Mouse (Mus musculus): ENCODE data around the gene Bak1. TPM values are rescaled to one million over a fixed set of nuclear protein-coding genes. Genes with fewer than 3 reads are reported as not detected.
"Not testable (repeated sequence)": the region's sequence is repeated elsewhere in the genome, so short reads cannot be mapped to it uniquely, and the experiment has no call there.

The Bak1 gene
- polyA plus RNA-seq, 1 experiment from 2014 or later, result 8.2 TPM

DNA sequence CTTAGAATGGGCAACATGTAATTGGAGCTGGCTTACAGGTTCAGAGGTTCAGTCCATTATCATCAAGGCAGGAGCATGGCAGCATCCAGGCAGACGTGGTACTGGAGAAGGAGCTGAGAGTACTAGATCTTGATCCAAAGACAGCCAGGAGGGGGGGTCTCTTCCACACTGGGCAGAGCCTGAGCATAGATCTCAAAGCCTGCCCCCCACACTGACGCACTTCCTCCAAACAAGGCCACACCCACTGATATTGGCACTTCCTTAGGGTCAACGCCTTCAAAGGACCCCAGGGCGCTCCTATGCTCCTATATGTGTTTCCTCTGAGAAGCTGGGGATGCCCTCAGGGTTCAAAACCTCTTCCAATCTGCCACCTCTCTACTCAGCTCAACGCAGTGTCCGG is 33.8 kb downstream of the Bak1 start:
- 83% methylated on average over 6 of the region's 6 CpGs for WGBS
- H3K4me2 ChIP-seq (ENCODE audit: low read depth), result no peak overlapping the region
- no peak overlapping the region for H3K27ac ChIP-seq (ENCODE audit: low read depth, low read length)
- ATAC-seq (ENCODE audit: insufficient read depth, low FRiP score, low TSS enrichment) (no peak), DNase-seq (ENCODE audit: low spot score) (no peak)
- no peaks in the 10 kb centered on the region for H3K4me1 ChIP-seq (ENCODE audit: control insufficient read depth, insufficient read depth, low read length)
- H3K4me3 ChIP-seq (ENCODE audit: low read depth, low read length), result no peak overlapping the region
- no peak overlapping the region for H3K9ac ChIP-seq (ENCODE audit: low read length)
- no peaks in the 10 kb centered on the region for H3K9me3 ChIP-seq (ENCODE audit: control insufficient read depth, low read length)
- H3K27me3 ChIP-seq (ENCODE audit: control insufficient read depth, insufficient read depth, low read length), result no peaks in the 10 kb centered on the region
- H3K36me3 ChIP-seq (ENCODE audit: control insufficient read depth, insufficient read depth, low read length), result no peaks in the 10 kb centered on the region

DNA sequence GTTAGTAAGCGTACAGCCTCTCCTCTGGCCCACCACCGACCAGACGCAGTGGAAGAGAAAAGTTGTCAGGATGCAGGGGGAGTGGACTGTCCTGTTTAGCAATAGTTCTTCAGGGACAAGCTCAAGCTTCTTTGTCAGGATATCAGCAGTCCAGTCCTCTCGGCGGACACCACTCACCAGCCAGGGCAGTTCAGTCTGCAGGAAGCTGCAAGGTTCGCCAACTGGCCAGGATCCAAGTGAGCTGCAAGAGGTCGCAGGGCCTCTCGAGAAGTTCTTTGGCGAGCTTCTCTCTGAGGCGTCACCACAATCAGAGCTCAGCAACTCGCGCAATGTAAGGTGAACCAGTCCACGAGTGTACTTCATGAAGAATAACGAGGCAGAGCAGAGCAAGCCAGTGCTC is 34.4 kb downstream of the Bak1 start:
- DNase-seq (ENCODE audit: low spot score) (no peak), ATAC-seq (ENCODE audit: insufficient read depth, low FRiP score, low TSS enrichment) (no peak)
- no peaks in the 10 kb centered on the region for H3K4me1 ChIP-seq (ENCODE audit: control insufficient read depth, insufficient read depth, low read length)
- no peak overlapping the region for H3K9ac ChIP-seq (ENCODE audit: low read length)
- no peak overlapping the region for H3K4me3 ChIP-seq (ENCODE audit: low read depth, low read length)
- no peaks in the 10 kb centered on the region for H3K36me3 ChIP-seq (ENCODE audit: control insufficient read depth, insufficient read depth, low read length)
- H3K9me3 ChIP-seq (ENCODE audit: control insufficient read depth, low read length), result no peaks in the 10 kb centered on the region
- 90% methylated on average over 14 of the region's 14 CpGs for WGBS
- no peaks in the 10 kb centered on the region for H3K27me3 ChIP-seq (ENCODE audit: control insufficient read depth, insufficient read depth, low read length)
- H3K27ac ChIP-seq (ENCODE audit: low read depth, low read length), result no peak overlapping the region
- H3K4me2 ChIP-seq (ENCODE audit: low read depth), result no peak overlapping the region

DNA sequence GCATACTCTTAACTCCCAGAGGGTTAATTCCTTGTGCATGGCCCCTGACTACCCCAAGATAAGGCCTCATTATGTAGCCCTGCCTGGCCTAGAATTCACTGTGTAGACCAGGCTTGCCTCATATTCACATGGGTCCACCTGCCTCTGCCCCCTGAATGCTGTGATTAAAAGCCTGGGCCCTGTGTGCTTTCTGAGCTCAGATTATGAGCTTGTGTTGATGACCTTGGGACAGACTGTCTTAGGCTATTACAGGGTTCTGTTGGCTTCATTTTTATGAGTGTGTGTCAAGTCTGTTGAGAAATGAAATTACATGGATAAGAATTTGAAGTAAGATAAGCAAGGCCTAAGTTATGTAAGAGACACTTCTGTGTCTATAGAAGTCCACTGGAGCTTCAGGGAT is 38.3 kb downstream of the Bak1 start:
- Histone ChIP-seq H3K9me3 (ENCODE audit: control insufficient read depth, low read length) (no peaks in the 10 kb centered on the region), H3K4me1 (ENCODE audit: control insufficient read depth, insufficient read depth, low read length) (no peaks in the 10 kb centered on the region), H3K4me3 (ENCODE audit: low read depth, low read length) (no peak overlapping the region), H3K36me3 (ENCODE audit: control insufficient read depth, insufficient read depth, low read length) (no peaks in the 10 kb centered on the region), H3K27me3 (ENCODE audit: control insufficient read depth, insufficient read depth, low read length) (no peaks in the 10 kb centered on the region), H3K4me2 (ENCODE audit: low read depth) (no peak overlapping the region), H3K27ac (ENCODE audit: low read depth, low read length) (no peak overlapping the region), H3K9ac (ENCODE audit: low read length) (no peak overlapping the region)
- ATAC-seq (ENCODE audit: insufficient read depth, low FRiP score, low TSS enrichment) (no peak), DNase-seq (ENCODE audit: low spot score) (no peak)

DNA sequence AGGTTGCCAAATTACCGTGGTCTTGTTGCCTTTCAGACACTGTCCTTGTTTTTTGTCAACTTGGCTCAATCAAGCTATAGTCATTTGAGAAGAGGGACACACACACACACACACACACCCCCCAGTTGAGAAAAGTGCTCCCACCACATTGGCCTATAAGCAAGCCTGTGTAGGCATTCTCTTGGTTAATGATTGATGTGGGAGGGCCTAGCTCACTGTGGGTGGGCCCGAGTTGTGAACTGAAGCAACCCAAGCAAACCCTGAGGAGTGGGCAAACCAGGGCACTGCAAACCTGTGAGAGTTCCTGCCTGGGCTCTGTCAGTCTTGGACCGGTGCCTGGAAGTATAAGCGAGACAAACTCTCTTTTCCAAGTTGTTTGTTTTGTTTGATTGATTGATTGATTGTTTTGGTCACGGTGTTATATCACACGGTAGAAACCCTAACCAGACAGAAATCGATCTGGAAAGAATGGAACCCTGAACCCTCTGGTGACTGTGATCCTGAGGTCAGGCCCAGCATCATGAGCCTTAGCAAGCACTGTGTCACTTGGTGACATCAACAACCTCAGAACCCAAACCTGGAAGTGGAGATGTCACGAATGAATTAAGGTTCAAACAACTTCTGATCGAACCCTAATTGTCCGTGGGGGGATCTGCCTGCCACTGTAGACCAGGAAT is 43.2 kb downstream of the Bak1 start:
- Histone ChIP-seq H3K27ac (ENCODE audit: low read depth, low read length) (no peak overlapping the region), H3K4me2 (ENCODE audit: low read depth) (no peak overlapping the region), H3K27me3 (ENCODE audit: control insufficient read depth, insufficient read depth, low read length) (no peaks in the 10 kb centered on the region), H3K4me3 (ENCODE audit: low read depth, low read length) (no peak overlapping the region), H3K36me3 (ENCODE audit: control insufficient read depth, insufficient read depth, low read length) (no peaks in the 10 kb centered on the region), H3K4me1 (ENCODE audit: control insufficient read depth, insufficient read depth, low read length) (no peaks in the 10 kb centered on the region), H3K9me3 (ENCODE audit: control insufficient read depth, low read length) (no peaks in the 10 kb centered on the region), H3K9ac (ENCODE audit: low read length) (no peak overlapping the region)
- WGBS, result 78% methylated on average over 10 of the region's 10 CpGs
- DNase-seq (ENCODE audit: low spot score), result no peak
- ATAC-seq (ENCODE audit: insufficient read depth, low FRiP score, low TSS enrichment), result no peak

DNA sequence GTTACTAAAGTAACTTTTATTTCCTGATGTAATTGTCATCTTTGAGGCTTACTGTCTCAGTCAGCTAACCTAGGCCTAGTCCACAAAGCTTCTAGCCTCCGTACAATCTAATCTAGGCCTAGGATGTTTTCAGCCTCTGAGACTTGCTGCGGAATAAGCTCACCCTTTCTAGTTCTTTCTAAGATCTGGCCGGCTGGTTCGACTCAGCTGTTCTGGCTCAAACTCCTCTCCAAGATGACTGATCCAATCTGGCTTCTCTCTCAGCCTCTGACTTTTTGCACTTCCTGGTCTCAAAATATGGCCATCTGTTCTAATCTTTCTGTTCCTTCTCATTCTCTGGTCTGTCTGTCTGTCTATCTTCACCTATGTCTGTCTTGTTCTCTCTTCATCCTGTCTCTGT is 45.4 kb downstream of the Bak1 start:
- Histone ChIP-seq H3K36me3 (ENCODE audit: control insufficient read depth, insufficient read depth, low read length) (peaks cover 3% of the 10 kb centered on the region; the same call in 1 of the 2 replicates), H3K27ac (ENCODE audit: low read depth, low read length) (no peak overlapping the region), H3K9me3 (ENCODE audit: control insufficient read depth, low read length) (no peaks in the 10 kb centered on the region), H3K4me3 (ENCODE audit: low read depth, low read length) (no peak overlapping the region), H3K9ac (ENCODE audit: low read length) (no peak overlapping the region), H3K4me2 (ENCODE audit: low read depth) (no peak overlapping the region), H3K4me1 (ENCODE audit: control insufficient read depth, insufficient read depth, low read length) (no peaks in the 10 kb centered on the region), H3K27me3 (ENCODE audit: control insufficient read depth, insufficient read depth, low read length) (no peaks in the 10 kb centered on the region)
- WGBS, result 95% methylated on average over 4 of the region's 4 CpGs
- no peak for DNase-seq (ENCODE audit: low spot score)
- no peak for ATAC-seq (ENCODE audit: insufficient read depth, low FRiP score, low TSS enrichment)

DNA sequence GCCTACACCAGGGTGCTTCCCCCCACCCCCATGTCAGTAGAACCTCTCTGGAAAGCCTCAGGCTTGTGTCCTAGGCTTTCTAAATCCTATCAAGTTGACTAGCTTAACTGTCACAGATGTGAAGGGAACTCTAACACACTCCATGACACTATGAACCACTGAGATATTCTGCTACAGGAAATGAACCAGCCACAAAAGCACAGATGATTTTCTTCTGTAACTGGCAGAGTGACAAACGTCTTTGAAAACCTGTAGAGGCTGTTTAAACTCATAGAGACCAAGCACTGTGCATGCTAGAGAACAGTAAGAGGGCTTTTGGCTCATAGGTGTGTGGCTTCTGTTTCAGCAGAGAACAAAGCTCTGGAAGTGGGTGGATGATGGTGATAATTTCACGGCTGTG is 47.8 kb downstream of the Bak1 start:
- DNase-seq (ENCODE audit: low spot score) (no peak), ATAC-seq (ENCODE audit: insufficient read depth, low FRiP score, low TSS enrichment) (no peak)
- no peaks in the 10 kb centered on the region for H3K27me3 ChIP-seq (ENCODE audit: control insufficient read depth, insufficient read depth, low read length)
- H3K9me3 ChIP-seq (ENCODE audit: control insufficient read depth, low read length), result no peaks in the 10 kb centered on the region
- no peak overlapping the region for H3K27ac ChIP-seq (ENCODE audit: low read depth, low read length)
- H3K9ac ChIP-seq (ENCODE audit: low read length), result no peak overlapping the region
- peaks cover 12% of the 10 kb centered on the region for H3K36me3 ChIP-seq (ENCODE audit: control insufficient read depth, insufficient read depth, low read length)
- H3K4me3 ChIP-seq (ENCODE audit: low read depth, low read length), result no peak overlapping the region
- H3K4me2 ChIP-seq (ENCODE audit: low read depth), result no peak overlapping the region
- WGBS, result 75% methylated on average over 2 of the region's 2 CpGs
- no peaks in the 10 kb centered on the region for H3K4me1 ChIP-seq (ENCODE audit: control insufficient read depth, insufficient read depth, low read length)

DNA sequence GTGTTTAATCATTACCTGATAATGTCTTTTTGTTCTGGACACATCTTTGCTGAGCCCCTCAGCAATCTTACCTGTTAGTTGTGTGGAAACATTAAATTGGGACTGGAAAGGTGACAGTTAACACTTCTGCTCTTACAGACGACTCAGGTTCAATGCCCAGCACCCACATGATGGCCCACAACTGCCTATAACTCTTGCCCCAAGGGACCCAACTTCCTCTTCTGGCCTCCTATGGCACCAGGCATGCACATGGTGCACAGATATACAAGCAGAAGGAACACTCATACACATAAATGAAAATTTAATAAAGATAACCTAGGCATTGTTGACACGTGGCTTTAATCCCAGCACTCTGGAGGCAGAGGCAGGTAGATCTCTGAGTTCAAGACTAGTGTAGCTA is 49.4 kb downstream of the Bak1 start:
- ATAC-seq (ENCODE audit: insufficient read depth, low FRiP score, low TSS enrichment) (no peak), DNase-seq (ENCODE audit: low spot score) (no peak)
- Histone ChIP-seq H3K27me3 (ENCODE audit: control insufficient read depth, insufficient read depth, low read length) (no peaks in the 10 kb centered on the region), H3K36me3 (ENCODE audit: control insufficient read depth, insufficient read depth, low read length) (peaks cover 16% of the 10 kb centered on the region), H3K27ac (ENCODE audit: low read depth, low read length) (no peak overlapping the region), H3K4me3 (ENCODE audit: low read depth, low read length) (no peak overlapping the region), H3K9ac (ENCODE audit: low read length) (no peak overlapping the region), H3K9me3 (ENCODE audit: control insufficient read depth, low read length) (no peaks in the 10 kb centered on the region), H3K4me2 (ENCODE audit: low read depth) (no peak overlapping the region), H3K4me1 (ENCODE audit: control insufficient read depth, insufficient read depth, low read length) (no peaks in the 10 kb centered on the region; the same call in 1 of the 2 replicates)
- 83% methylated on average over 2 of the region's 2 CpGs for WGBS

DNA sequence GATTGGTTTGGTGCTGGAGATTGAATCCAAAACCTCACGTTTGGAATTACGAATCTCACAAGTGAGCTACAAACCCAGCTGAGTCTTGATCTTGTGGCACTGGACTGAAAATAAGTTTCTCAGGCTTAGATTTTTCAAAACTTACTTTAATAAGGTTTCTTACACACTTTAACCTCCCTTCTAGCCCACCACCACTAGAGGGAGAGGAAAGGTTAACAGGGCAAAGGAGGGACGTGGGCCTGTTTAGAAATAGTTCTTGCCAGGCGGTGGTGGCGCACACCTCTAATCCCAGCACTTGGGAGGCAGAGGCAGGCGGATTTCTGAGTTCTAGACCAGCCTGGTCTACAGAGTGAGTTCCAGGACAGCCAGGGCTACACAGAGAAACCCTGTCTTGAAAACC is 51.5 kb downstream of the Bak1 start:
- not testable (repeated sequence) for DNase-seq (ENCODE audit: low spot score); H3K9me3 ChIP-seq (ENCODE audit: control insufficient read depth, low read length); H3K4me1 ChIP-seq (ENCODE audit: control insufficient read depth, insufficient read depth, low read length); H3K27me3 ChIP-seq (ENCODE audit: control insufficient read depth, insufficient read depth, low read length); ATAC-seq (ENCODE audit: insufficient read depth, low FRiP score, low TSS enrichment); H3K4me2 ChIP-seq (ENCODE audit: low read depth); H3K9ac ChIP-seq (ENCODE audit: low read length); H3K4me3 ChIP-seq (ENCODE audit: low read depth, low read length); H3K27ac ChIP-seq (ENCODE audit: low read depth, low read length)
- 92% methylated on average over 6 of the region's 6 CpGs for WGBS
- H3K36me3 ChIP-seq (ENCODE audit: control insufficient read depth, insufficient read depth, low read length), result peaks cover 16% of the 10 kb centered on the region

DNA sequence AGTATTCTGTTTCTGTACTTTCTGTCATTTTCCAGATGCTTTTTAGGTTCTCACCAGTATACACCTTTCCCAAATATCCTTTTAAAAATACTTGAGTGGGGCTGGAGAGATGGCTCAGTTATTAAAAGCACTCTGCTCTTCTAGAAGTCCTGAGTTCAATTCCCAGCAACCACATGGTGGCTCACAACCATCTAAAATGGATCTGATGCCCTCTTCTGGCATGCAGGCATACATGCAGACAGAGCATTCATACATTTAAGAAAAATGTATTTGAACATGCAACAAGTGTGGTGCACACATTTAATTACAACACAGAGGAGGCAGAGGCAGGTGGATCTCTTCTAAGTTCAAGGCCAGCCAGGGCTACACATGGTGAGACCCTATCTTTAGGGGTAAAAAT is 53.4 kb downstream of the Bak1 start:
- peaks cover 16% of the 10 kb centered on the region for H3K36me3 ChIP-seq (ENCODE audit: control insufficient read depth, insufficient read depth, low read length)
- no peaks in the 10 kb centered on the region for H3K9me3 ChIP-seq (ENCODE audit: control insufficient read depth, low read length)
- DNase-seq (ENCODE audit: low spot score) (no peak), ATAC-seq (ENCODE audit: insufficient read depth, low FRiP score, low TSS enrichment) (no peak)
- peaks cover 9% of the 10 kb centered on the region for H3K4me1 ChIP-seq (ENCODE audit: control insufficient read depth, insufficient read depth, low read length)
- H3K4me3 ChIP-seq (ENCODE audit: low read depth, low read length), result no peak overlapping the region
- H3K27me3 ChIP-seq (ENCODE audit: control insufficient read depth, insufficient read depth, low read length), result no peaks in the 10 kb centered on the region
- no peak overlapping the region for H3K9ac ChIP-seq (ENCODE audit: low read length)
- no peak overlapping the region for H3K27ac ChIP-seq (ENCODE audit: low read depth, low read length)
- no peak overlapping the region for H3K4me2 ChIP-seq (ENCODE audit: low read depth)
